Mouse (Mus musculus): ENCODE measurements around the gene Tjp1.
A peak's percentile ranks its signal among the peaks of the same experiment; 100 is the strongest.

Gene Tjp1

DNA sequence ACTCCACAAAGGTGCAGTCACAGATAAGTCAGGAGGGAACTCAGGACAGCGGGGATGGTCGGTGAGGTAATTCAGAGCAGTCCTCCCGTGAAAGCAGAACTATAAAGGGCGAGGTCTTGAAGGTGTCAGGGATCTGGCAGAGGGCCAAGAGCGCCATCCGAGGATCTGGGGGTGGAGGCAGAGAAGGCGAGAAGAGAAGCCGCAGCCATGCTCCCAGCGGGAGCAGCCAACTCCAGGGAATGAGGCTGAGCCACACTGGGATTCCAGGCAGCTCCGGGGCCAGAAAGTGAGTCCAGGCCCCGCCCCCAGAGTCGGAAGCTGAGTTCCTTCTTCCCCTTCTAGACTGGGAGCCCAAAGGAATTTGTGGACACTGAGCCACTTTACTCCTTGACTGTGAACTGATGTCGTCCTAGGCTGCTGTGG, 41.3 kb downstream of the Tjp1 start:
- DNase-seq = peak; percentile 13 to 22

DNA sequence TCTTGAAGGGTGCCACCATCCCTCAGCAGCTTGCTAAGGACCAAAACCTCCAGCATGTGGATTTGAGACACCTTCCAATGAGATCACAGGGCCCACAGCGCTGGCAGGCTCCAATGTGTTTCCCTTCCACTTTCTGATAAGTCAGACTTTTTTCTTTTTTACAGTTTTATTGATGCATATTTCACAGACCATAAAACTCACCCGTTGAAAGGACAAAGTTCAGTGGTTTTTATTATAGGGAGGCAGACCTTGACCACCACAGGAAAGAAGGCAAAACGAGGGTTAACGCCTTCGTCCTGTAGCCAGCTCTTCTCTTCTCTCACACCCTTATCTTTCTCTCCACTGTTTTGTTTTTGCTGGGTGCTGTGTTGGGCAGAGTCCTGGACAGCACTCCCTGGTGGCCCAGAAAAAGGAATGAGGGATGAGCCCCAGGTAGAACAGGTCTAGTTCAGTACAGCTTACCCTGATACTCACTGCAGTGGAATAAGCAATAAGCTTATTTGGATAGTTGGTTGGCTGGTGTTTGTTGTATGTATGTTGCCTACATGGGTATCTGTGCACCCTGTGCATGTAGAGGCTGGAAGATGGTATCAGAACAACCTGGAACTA, 43.3 kb downstream of the Tjp1 start:
- no peak for DNase-seq

GRCm38 (mm10) chr7:65482216-65482615, 45.4 kb downstream of the Tjp1 start:
- no peak for DNase-seq

- no peak for DNase-seq
Measured at GRCm38 (mm10) chr7:65472048-65472447, 55.5 kb downstream of the Tjp1 start.

- DNase-seq = no peak
Measured at GRCm38 (mm10) chr7:65471406-65471805, 56.2 kb downstream of the Tjp1 start.

DNA sequence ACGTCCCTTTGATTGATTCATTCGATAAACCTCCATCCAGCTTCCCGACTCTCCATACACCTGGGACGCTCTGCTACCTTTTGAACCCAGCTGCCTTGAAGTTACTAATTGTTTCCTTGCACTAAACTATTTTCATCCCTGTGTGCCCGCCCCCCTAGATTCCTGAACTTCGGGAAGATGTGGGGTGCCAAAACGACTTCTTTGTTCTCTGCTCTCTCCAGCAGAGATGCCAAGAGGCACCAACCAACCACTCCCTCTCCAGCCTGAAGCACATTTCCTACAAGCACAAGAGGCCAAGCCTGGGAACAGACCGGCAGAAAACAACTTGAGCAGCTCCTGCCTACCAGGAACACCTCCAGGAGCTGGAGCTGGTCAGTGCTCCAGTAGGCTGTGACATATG, 57.4 kb downstream of the Tjp1 start:
- DNase-seq = no peak

DNA sequence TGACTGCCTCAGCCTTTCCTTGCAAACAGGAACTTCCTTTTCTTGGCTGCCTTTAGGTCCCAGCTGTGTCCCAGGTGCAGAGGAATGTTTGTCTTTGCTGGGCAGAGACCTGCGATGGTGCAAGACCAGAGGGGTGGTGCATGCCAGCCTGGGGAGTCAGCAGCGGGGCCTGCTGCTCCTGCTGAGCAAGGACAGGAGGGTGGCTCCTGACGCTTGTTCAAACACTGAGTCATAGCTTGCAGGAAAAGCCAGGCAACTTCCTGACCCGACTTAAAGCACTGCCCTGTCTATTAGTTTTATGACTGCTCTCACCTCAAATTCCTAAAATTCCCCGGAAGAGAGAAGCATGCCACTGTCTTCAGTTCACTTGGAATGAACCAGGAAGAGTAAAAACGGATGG, 57.9 kb downstream of the Tjp1 start:
- no peak for DNase-seq

- no peak for DNase-seq
Measured at GRCm38 (mm10) chr7:65468191-65468590, 59.4 kb downstream of the Tjp1 start.

DNA sequence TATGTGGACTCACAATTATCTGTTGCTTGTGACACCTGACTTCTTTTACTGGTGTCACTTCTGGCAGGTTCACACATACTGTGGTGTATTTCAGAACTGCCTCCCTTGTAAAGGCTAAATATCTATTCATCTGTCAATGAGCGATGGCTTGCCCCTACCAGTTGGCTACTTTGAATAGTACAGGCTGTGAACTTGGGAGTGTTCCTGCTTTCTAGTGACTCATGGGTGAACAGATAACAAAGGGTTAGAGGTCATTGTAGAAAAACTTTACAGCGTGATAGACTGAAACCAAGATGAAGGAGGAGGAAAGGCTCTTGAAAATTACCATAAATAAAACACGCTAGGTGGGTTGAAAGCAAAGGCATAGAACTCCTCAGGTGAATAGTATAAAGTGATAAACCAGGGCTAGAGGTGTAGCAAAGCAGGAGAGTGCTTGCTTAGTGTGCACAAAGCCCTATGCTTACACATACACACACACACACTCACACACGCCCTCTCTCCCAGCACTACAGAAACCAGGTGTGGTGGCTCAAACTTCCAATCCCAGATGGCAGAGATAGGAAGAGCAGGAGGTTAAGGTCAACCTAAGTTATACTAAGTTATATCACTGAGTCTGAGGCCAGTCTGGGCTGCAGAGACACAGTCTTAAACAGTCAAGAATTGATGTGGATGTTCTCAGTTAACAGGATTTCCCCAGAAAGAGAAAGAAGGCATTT, 60.1 kb downstream of the Tjp1 start:
- DNase-seq = no peak

GRCm38 (mm10) chr7:65466137-65466536, 61.4 kb downstream of the Tjp1 start:
- DNase-seq = no peak

DNA sequence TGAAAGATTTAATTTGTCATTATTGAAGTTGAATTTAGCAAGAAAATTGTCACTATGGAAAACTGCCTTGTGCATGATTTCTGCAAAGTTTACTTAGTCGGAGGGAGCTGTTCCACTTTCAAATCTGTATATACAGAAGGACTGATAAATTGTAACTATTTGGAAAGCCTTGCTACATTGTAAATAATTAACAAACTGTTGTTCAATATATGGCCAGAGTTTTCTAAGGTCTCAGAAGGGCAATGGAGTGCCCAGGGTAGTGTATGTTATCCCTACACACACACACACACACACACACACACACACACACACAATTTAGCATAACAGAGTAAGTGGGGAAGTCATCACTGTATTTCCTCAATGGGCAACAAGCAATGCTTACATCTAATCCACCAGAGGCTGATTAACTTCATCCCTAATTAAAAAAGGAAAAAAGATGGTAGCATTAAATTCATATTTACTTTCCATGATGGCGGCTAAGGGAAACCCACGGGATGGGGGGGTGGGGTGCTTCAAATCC, 63.0 kb downstream of the Tjp1 start:
- DNase-seq = no peak

DNA sequence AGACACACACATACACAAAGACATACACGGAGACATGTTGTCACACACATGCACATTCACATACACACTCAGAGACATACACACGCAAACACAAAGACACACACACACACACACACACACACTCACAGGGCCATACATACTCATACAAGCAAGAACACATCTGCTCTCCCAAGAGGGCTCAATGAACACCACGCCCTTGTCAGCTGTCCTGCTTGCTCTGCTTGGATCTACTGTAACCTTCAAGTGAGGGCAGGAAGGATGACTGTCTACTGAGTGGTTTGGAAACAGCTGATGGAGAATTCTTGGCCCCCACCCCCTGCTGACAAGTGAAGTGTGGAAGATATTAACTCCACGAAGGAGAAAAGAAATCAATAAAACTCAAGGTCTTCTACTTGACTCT, 64.1 kb downstream of the Tjp1 start:
- DNase-seq = no peak

- no peak for DNase-seq
Measured at GRCm38 (mm10) chr7:65461412-65461811, 66.2 kb downstream of the Tjp1 start.

- no peak for DNase-seq
Measured at GRCm38 (mm10) chr7:65460196-65460595, 67.4 kb downstream of the Tjp1 start.

- no peak for DNase-seq
Measured at GRCm38 (mm10) chr7:65456031-65456430, 71.5 kb downstream of the Tjp1 start.

GRCm38 (mm10) chr7:65455208-65455607, 72.4 kb downstream of the Tjp1 start:
- DNase-seq = no peak

GRCm38 (mm10) chr7:65454269-65454668, 73.3 kb downstream of the Tjp1 start:
- DNase-seq = no peak

DNA sequence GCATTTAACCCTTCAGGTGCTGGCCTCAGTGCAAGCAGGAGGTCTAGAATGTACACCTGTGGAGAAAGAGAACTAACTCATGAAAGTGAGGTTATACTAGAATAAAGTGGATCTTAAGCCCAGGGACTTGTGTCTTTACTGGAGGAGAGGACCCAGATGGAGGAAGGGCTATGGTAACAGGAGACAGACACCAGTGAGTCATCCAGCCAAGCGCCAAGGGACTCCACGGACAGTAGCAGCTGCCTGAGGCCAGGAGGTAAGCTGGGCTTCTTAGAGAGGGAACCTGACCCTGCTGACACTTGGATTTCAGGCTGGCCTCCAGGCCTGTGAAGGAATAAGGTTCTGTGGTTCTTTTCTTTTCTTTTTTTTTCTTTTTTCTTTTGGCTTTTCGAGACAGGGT, 75.3 kb downstream of the Tjp1 start:
- no peak for DNase-seq

DNA sequence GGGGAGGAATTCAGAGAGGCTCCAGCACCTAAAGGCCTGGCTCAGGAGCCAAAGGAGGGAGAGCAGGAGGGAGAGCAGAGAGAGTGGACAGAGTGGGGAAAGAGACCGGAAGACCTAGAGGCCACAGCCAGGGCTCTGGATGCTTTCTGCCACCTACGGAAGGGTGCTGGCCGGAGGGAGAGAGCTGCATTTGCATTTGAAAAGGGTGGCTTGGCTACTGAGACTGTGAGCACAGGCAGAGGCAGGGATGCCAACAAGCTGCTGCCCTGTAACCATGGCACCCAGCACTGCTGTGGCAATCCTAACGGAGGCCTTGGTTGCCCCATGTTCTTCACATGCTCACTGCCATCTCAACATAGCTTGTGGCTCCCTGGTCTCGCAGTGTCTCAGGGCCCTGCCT, 77.4 kb downstream of the Tjp1 start:
- DNase-seq = peak in 1 of 2 experiments; percentile 13

GRCm38 (mm10) chr7:65441505-65441904, 86.1 kb downstream of the Tjp1 start:
- no peak for DNase-seq

DNA sequence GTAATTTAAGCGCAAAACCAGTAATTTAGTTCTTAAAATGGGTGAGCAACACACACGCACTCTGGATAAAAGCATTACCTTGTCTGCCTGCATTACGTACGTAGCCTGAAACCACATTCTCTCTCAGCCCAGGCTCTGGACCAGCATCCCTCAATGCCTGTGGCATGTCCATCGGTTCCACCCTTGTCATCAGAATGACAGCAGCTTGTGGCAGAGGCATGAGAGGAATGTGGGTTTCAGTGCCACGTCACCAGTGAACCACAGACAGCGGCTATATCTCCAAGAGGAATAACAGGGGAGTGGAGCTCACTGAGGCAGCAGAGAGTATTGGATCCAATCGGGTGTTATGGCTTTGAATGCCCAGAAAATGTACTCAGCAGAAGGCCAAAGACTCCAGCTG, 88.1 kb downstream of the Tjp1 start:
- no peak for DNase-seq

DNA sequence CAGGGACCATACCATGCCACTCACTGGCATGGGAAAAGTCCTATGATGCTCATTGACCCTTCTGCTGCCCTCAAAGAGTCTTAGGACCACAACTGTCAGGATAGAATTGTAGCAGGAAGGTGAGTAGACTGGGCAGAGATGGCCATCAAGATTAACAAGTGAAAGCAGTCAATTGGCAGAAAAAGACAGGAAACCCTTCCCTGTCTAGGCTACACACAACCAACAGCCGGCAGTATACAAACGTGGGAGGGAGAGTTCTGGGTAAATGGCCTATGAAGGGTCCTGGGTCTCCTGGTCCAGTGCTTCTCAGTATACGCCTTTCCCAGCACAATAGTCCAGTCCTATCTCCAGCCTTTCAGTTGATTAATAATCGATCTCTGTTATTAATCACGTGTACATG, 89.4 kb downstream of the Tjp1 start:
- no peak for DNase-seq

DNA sequence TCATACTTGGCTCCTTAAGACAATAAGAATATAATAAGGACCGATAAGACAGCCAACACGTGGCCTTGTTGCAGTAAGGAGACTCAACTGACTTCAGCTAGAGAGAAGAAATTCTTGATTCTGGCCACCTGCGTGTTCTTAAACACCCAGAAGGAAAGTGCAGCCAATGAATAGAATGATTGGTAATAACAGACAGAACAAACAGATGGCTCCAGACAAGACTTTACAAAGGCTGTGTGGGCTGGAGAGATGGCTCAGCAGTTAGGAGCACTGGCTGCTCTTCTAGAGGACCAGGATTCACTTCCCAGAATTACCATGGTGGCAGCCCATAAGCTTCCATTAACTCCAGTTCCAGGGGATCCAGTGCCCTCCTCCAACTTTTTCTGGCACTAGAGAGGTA, 90.7 kb downstream of the Tjp1 start:
- no peak for DNase-seq

- no peak for DNase-seq
Measured at GRCm38 (mm10) chr7:65431018-65431695, 96.4 kb downstream of the Tjp1 start.
